Mouse (Mus musculus) brain, embryonic 14.5 days (tissue): ENCODE measurements at regions not wholly inside any gene's neighbourhood (a gene's known extent, or its start where the extent isn't known, plus 50 kb on each side); places are given as distances from the start of the nearest gene placed in this dataset.

Experiments used
- CTCF ChIP-seq: fragments of 200-500 bp; IDR thresholded peaks from 2 replicates; pipeline ENCODE4 v1.5.1; 2012; ENCODE audit warnings: inconsistent platforms, mild to moderate bottlenecking, moderate library complexity, borderline replicate concordance; ENCODE audit not compliant: insufficient read depth, insufficient read length; ENCODE audit errors: extremely low read depth
- POLR2A ChIP-seq: fragments of 200-500 bp; IDR thresholded peaks from 2 replicates; pipeline ENCODE4 v1.6.1; 2012; ENCODE audit warnings: mild to moderate bottlenecking, inconsistent platforms, borderline replicate concordance; ENCODE audit not compliant: poor library complexity, insufficient read depth, insufficient read length, severe bottlenecking; ENCODE audit errors: extremely low read depth

DNA sequence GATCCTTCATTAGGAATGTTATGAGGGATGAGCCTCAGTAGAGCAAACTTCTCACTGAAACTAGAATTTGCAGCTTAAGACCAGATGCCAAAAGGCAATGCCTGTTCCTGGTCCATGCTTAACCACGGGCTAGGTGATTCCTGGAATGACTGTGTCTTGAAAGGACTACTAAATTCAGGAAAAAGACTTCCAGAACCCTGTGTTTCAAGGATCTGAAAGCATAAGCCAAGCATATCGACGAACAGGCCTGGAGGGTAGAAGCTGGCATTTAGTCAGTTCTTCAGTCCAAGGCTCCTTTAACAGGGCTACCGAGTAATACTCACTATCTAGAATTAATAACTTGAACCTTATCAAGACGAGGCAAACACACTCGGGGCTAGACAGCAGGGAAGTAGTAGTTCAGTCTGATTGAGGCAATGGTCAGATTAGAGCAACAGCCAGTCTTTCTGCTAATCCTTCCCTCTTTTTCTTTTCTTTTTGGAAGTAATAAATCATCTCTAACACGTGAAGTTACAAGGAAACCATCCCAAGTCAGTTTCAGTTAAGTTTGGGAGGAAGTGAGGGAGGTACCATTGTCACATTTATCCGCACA, 134.9 kb upstream of the Bmp2 start:
- TF ChIP-seq POLR2A = no peak
- TF ChIP-seq CTCF = no peak
